Mouse (Mus musculus) MEL (cell line): ENCODE data around the gene Ocln. TPM values are rescaled to one million over a fixed set of nuclear protein-coding genes. Genes with fewer than 3 reads are reported as not detected.
"Not testable (repeated sequence)": the region's sequence is repeated elsewhere in the genome, so short reads cannot be mapped to it uniquely, and the experiment has no call there.

Experiments used
- DNase-seq: peaks from one replicate; pipeline ENCODE4 v3.0.0; 2011; ENCODE audit warnings: low read depth, low spot score
- H3K27ac ChIP-seq: 2 replicates; pipeline ENCODE4 v1.5.1; 2012; ENCODE audit warnings: low read depth, mild to moderate bottlenecking, control low read depth, low read length, moderate library complexity; ENCODE audit not compliant: control insufficient read depth
- H3K27me3 ChIP-seq, 2 experiments: fragments of 150-350 bp in 1 of 2; sonication (generic) in 1 of 2; 2 replicates each; pipeline ENCODE4 v1.6.1; 2012; ENCODE audit warnings: low read length in 2 of 2, mild to moderate bottlenecking in 2 of 2, improper control_type of control experiment in 1 of 2, moderate library complexity in 1 of 2; ENCODE audit not compliant: insufficient read depth in 2 of 2, control insufficient read depth in 1 of 2
- H3K36me3 ChIP-seq, 2 experiments: 2 replicates each; pipeline ENCODE4 v1.6.1; 2012 to 2014; ENCODE audit warnings: low read length in 2 of 2, improper control_type of control experiment in 1 of 2, inconsistent platforms in 1 of 2, mild to moderate bottlenecking in 1 of 2; ENCODE audit not compliant: insufficient read depth in 2 of 2, control insufficient read depth in 1 of 2
- H3K4me1 ChIP-seq, 2 experiments: fragments of 150-350 bp in 1 of 2; sonication (generic) in 1 of 2; 2 replicates each; pipeline ENCODE4 v1.6.1; 2012; ENCODE audit warnings: low read length in 2 of 2, improper control_type of control experiment in 1 of 2, mild to moderate bottlenecking in 1 of 2; ENCODE audit not compliant: insufficient read depth in 2 of 2, control insufficient read depth in 1 of 2
- H3K4me3 ChIP-seq, 2 experiments: fragments of 150-350 bp in 1 of 2; sonication (generic) in 1 of 2; 2 replicates each; pipeline ENCODE4 v1.5.1; 2012; ENCODE audit warnings: low read depth in 2 of 2, low read length in 2 of 2, mild to moderate bottlenecking in 2 of 2, moderate library complexity in 2 of 2, control low read depth in 1 of 2, improper control_type of control experiment in 1 of 2; ENCODE audit not compliant: control insufficient read depth in 1 of 2, insufficient read depth in 1 of 2
- H3K79me2 ChIP-seq: 2 replicates; pipeline ENCODE4 v1.6.1; 2012; ENCODE audit warnings: mild to moderate bottlenecking, low read length, moderate library complexity; ENCODE audit not compliant: control insufficient read depth, poor library complexity, insufficient read depth
- H3K9ac ChIP-seq: 2 replicates; pipeline ENCODE4 v1.6.1; 2012; ENCODE audit warnings: low read depth, mild to moderate bottlenecking, control low read depth, low read length, moderate library complexity; ENCODE audit not compliant: control insufficient read depth, poor library complexity, severe bottlenecking
- H3K9me3 ChIP-seq: fragments of 150-350 bp; sonication (generic); replicated peaks from 2 replicates; pipeline ENCODE4 v1.6.1; 2012; ENCODE audit warnings: mild to moderate bottlenecking, low read length, improper control_type of control experiment, moderate library complexity; ENCODE audit not compliant: insufficient read depth
- CHD1 ChIP-seq: IDR thresholded peaks from 2 replicates; pipeline ENCODE4 v1.6.1; 2012; ENCODE audit warnings: low read depth, mild to moderate bottlenecking, inconsistent platforms, low read length, improper control_type of control experiment
- CHD2 ChIP-seq: IDR thresholded peaks from 2 replicates; pipeline ENCODE4 v1.6.1; 2011; ENCODE audit warnings: low read length, improper control_type of control experiment
- CTCF ChIP-seq, 3 experiments: IDR thresholded peaks in 2 of 3; conservative IDR thresholded peaks in 1 of 3; 2 replicates each; pipeline ENCODE4 v1.5.1; 2011 to 2012; ENCODE audit warnings: low read length in 3 of 3, low read depth in 2 of 3, mild to moderate bottlenecking in 2 of 3, improper control_type of control experiment in 1 of 3, inconsistent platforms in 1 of 3, mixed read lengths in 1 of 3, moderate library complexity in 1 of 3; ENCODE audit not compliant: control insufficient read depth in 1 of 3, insufficient read depth in 1 of 3, poor library complexity in 1 of 3, severe bottlenecking in 1 of 3
- E2F4 ChIP-seq: IDR thresholded peaks from 2 replicates; pipeline ENCODE4 v1.6.1; 2011; ENCODE audit warnings: low read depth, low read length, improper control_type of control experiment, borderline replicate concordance
- ELF1 ChIP-seq: IDR thresholded peaks from 2 replicates; pipeline ENCODE4 v1.6.1; 2014; ENCODE audit warnings: low read depth, mild to moderate bottlenecking, inconsistent platforms, low read length, improper control_type of control experiment, moderate library complexity
- ETS1 ChIP-seq: IDR thresholded peaks from 2 replicates; pipeline ENCODE4 v1.6.1; 2012; ENCODE audit warnings: low read depth, mild to moderate bottlenecking, inconsistent platforms, low read length, improper control_type of control experiment, moderate library complexity
- JUND ChIP-seq: IDR thresholded peaks from 2 replicates; pipeline ENCODE4 v1.6.1; 2011; ENCODE audit warnings: low read depth, mild to moderate bottlenecking, improper control_type of control experiment, low read length
- MAFK ChIP-seq: IDR thresholded peaks from 2 replicates; pipeline ENCODE4 v1.6.1; 2011; ENCODE audit warnings: low read depth, mild to moderate bottlenecking, low read length, improper control_type of control experiment, borderline replicate concordance
- MAX ChIP-seq: IDR thresholded peaks from 2 replicates; pipeline ENCODE4 v1.6.1; 2011; ENCODE audit warnings: low read length, improper control_type of control experiment
- MAZ ChIP-seq: IDR thresholded peaks from 2 replicates; pipeline ENCODE4 v1.6.1; 2012; ENCODE audit warnings: low read depth, mild to moderate bottlenecking, inconsistent platforms, low read length, improper control_type of control experiment
- MXI1 ChIP-seq: IDR thresholded peaks from 2 replicates; pipeline ENCODE4 v1.6.1; 2011; ENCODE audit warnings: mild to moderate bottlenecking, low read depth, low read length, improper control_type of control experiment
- MYC ChIP-seq: IDR thresholded peaks from 2 replicates; pipeline ENCODE4 v1.6.1; 2011; ENCODE audit warnings: low read depth, mild to moderate bottlenecking, low read length, improper control_type of control experiment, moderate library complexity
- NELFE ChIP-seq: IDR thresholded peaks from 2 replicates; pipeline ENCODE4 v1.6.1; 2011; ENCODE audit warnings: low read depth, low read length, improper control_type of control experiment
- NRF1 ChIP-seq: IDR thresholded peaks from 2 replicates; pipeline ENCODE4 v1.6.1; 2014; ENCODE audit warnings: low read depth, mild to moderate bottlenecking, inconsistent platforms, low read length, improper control_type of control experiment, moderate library complexity; ENCODE audit not compliant: poor library complexity, insufficient read depth, severe bottlenecking
- POLR2A ChIP-seq, 2 experiments: IDR thresholded peaks; 2 replicates each; pipeline ENCODE4 v1.6.1; 2011 to 2012; ENCODE audit warnings: low read length in 2 of 2, mild to moderate bottlenecking in 2 of 2, control low read depth in 1 of 2, improper control_type of control experiment in 1 of 2, low read depth in 1 of 2, moderate library complexity in 1 of 2; ENCODE audit not compliant: control insufficient read depth in 1 of 2, insufficient read depth in 1 of 2, poor library complexity in 1 of 2
- POLR2AphosphoS2 ChIP-seq: IDR thresholded peaks from 2 replicates; pipeline ENCODE4 v1.6.1; 2011; ENCODE audit warnings: low read length, improper control_type of control experiment
- SMC3 ChIP-seq: IDR thresholded peaks from 2 replicates; pipeline ENCODE4 v1.6.1; 2011; ENCODE audit warnings: low read depth, low read length, improper control_type of control experiment
- TAL1 ChIP-seq: IDR thresholded peaks from 2 replicates; pipeline ENCODE4 v1.6.1; 2012; ENCODE audit warnings: mild to moderate bottlenecking, inconsistent platforms, low read length, moderate library complexity, mixed read lengths
- USF1 ChIP-seq: IDR thresholded peaks from 2 replicates; pipeline ENCODE4 v1.6.1; 2014; ENCODE audit warnings: low read depth, mild to moderate bottlenecking, inconsistent platforms, low read length, improper control_type of control experiment, moderate library complexity
- ZC3H11A ChIP-seq: IDR thresholded peaks from 2 replicates; pipeline ENCODE4 v1.6.1; 2012; ENCODE audit warnings: low read depth, mild to moderate bottlenecking, inconsistent platforms, low read length, improper control_type of control experiment
- ZKSCAN1 ChIP-seq: IDR thresholded peaks from 2 replicates; pipeline ENCODE4 v1.6.1; 2012; ENCODE audit warnings: low read depth, mild to moderate bottlenecking, inconsistent platforms, low read length, improper control_type of control experiment, moderate library complexity
- ZMIZ1 ChIP-seq: IDR thresholded peaks from 2 replicates; pipeline ENCODE4 v1.6.1; 2012; ENCODE audit warnings: low read depth, mild to moderate bottlenecking, inconsistent platforms, low read length, improper control_type of control experiment, moderate library complexity
- ZNF384 ChIP-seq: IDR thresholded peaks from 2 replicates; pipeline ENCODE4 v1.6.1; 2012; ENCODE audit warnings: low read depth, mild to moderate bottlenecking, inconsistent platforms, low read length, improper control_type of control experiment
- polyA plus RNA-seq, 2 experiments: library from polyadenylated mRNA; stranded (reverse) in 1 of 2; unstranded in 1 of 2; fragments of >175 nt in 1 of 2; fragments of >200 nt in 1 of 2; gene quantifications; 2 replicates each; pipeline versions ENCODE4 v1.2.1 to v1.2.4; 2012; ENCODE audit warnings: low replicate concordance in 2 of 2, low read depth in 1 of 2; ENCODE audit not compliant: insufficient read length in 2 of 2, insufficient read depth in 1 of 2, missing spikeins in 1 of 2
- total RNA-seq: library from RNA; depleted of rRNA; stranded (reverse); fragments of 300-350 nt; gene quantifications from 2 replicates; pipeline ENCODE4 v1.2.3, GENCODE M21; 2012

The Ocln gene
- total and polyA plus RNA-seq, 3 experiments, result 0.31 to 0.58 TPM; not detected in 1

DNA sequence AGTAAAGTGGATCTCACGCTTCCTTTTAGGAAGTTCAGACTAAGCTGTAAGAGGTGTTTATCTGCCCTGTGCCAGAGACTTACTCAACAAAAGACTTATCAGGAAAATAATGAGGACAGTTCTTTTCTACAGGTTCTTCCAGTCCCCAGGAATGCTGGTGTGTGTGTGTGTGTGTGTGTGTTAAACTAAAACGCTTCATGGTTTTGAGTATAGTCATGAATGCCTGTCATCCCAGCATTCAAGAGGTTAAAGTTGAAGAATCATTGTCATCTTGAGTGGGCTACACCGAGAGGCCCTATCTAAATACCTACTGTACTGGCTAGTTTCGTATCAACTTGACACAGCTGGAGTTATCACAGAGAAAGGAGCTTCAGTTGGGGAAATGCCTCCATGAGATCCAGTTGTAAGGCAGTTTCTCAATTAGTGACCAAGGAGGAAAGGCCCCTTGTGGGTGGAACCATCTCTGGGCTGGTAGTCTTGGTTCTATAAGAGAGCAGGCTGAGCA, 40.6 kb downstream of the Ocln start (continued):
- TF ChIP-seq MXI1, result no peak; the same call in 1 of the 2 replicates
- TF ChIP-seq POLR2A (IDR thresholded peaks at IDR 0.05; ENCODE audit: control insufficient read depth in 1 of 2, insufficient read depth in 1 of 2, low read depth in 1 of 2, low read length in 2 of 2, poor library complexity in 1 of 2), result no peak
- TF ChIP-seq NRF1, result no peak
- TF ChIP-seq MAFK, result no peak; the same call in 1 of the 2 replicates
- no peak for TF ChIP-seq MYC
- TF ChIP-seq POLR2AphosphoS2, result no peak
- 0 out of 2 replicates have a peak, but pooled peaks have one; percentile 27 for TF ChIP-seq MAX
- TF ChIP-seq CHD1, result no peak

DNA sequence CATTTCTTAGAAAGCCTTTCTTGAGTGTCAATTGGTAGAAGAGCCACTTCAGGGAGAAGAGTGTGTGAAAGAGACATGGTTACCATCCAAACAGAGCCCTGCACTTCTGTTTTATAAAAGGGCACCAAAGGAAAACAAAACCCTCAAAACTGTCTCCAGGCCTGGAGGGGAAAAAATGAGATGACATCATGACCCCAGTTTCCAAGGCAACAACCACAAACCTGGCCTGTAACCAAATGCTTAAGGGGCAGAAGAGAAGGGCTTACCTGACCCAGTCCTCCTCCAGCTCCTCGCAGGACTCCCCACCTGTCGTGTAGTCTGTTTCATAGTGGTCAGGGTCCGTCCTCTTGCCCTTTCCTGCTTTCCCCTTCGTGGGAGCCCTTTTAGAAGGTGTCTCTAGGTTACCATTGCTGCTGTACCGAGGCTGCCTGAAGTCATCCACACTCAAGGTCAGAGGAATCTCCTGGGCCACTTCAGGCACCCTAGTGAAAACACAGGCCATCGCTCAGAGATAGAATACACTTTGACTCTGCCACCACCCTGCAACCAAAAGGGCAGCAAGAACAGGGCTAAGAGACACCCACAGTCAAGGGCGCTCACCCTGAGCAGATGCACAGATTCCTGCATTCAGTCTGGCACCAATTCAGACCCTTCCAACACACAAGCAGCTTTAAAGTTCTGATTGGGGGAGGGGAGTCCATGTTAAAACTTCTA, 41.2 kb downstream of the Ocln start:
- Histone ChIP-seq H3K36me3 (peaks cover 0 to 17% of the 10 kb centered on the region in 2 experiments; a peak in 2 of 4 replicates), H3K27me3 (no peaks in the 10 kb centered on the region), H3K27ac (peak overlapping the region; percentile 77), H3K79me2 (no peaks in the 10 kb centered on the region), H3K9me3 (no peaks in the 10 kb centered on the region), H3K4me1 (peaks cover 10 to 27% of the 10 kb centered on the region in 2 experiments), H3K9ac (no peak overlapping the region; the same call in 1 of the 2 replicates), H3K4me3 (peak overlapping the region in 1 of 2 experiments; percentile 3; a peak in 2 of 4 replicates)
- DNase-seq, result peak; percentile 61
- TF ChIP-seq ZMIZ1 (no peak), ETS1 (peak; percentile 36; the same call in 1 of the 2 replicates)

DNA sequence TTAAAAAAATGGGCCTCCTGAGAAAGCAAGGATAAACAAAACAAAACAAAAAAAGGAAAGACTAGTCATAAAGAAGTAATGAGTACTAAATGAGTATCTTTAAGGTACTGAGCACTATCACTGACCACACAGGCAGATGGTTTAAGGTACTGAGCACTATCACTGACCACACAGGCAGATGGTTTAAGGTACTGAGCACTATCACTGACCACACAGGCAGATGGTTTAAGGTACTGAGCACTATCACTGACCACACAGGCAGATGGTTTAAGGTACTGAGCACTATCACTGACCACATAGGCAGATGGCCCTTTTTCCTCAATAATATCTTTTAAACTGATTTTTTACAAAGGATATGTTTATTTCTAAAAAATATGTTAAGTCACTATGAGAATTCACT, 52.9 kb downstream of the Ocln start:
- not testable (repeated sequence) for DNase-seq

DNA sequence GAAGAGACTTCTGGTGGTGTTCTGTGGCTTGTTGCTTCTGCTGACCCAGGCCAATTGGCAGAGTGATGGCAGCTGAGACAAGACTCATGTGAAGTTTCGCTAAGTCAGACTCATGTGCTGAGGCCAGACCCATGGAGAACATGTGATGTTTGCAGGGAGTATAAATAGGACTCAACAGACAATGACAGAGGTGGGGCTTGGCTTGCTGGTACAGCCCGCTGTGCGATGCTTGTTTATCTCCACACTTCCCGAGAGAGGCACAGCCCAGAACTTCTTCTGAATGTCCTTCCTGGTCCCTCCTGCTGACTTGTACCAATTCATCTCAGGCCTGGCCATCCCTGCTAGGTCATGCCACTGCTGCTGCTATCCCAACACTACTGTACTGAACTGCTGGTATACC, 57.2 kb downstream of the Ocln start:
- DNase-seq, result no peak
- Histone ChIP-seq H3K36me3 (peaks cover 0 to 11% of the 10 kb centered on the region in 2 experiments; a peak in 2 of 4 replicates), H3K79me2 (peaks cover 12% of the 10 kb centered on the region), H3K9me3 (no peaks in the 10 kb centered on the region), H3K4me3 (no peak overlapping the region), H3K27me3 (no peaks in the 10 kb centered on the region), H3K4me1 (peaks cover 2 to 14% of the 10 kb centered on the region in 2 experiments; a peak in 3 of 4 replicates), H3K9ac (no peak overlapping the region), H3K27ac (no peak overlapping the region)
- TF ChIP-seq MAZ, result no peak
- TF ChIP-seq MYC, result no peak
- TF ChIP-seq CHD2, result no peak
- TF ChIP-seq ZNF384, result no peak
- no peak for TF ChIP-seq CTCF (IDR thresholded peaks at IDR 0.05 in 2 of 3, conservative IDR thresholded peaks at IDR 0.05 in 1 of 3; ENCODE audit: control insufficient read depth in 1 of 3, insufficient read depth in 1 of 3, low read depth in 2 of 3, low read length in 3 of 3, poor library complexity in 1 of 3, severe bottlenecking in 1 of 3)
- TF ChIP-seq ZKSCAN1, result no peak
- no peak for TF ChIP-seq JUND
- no peak for TF ChIP-seq ELF1
- TF ChIP-seq NELFE, result no peak
- TF ChIP-seq E2F4, result no peak
- no peak for TF ChIP-seq SMC3
- TF ChIP-seq USF1, result no peak
- no peak for TF ChIP-seq CHD1
- TF ChIP-seq POLR2A (IDR thresholded peaks at IDR 0.05; ENCODE audit: control insufficient read depth in 1 of 2, insufficient read depth in 1 of 2, low read depth in 1 of 2, low read length in 2 of 2, poor library complexity in 1 of 2), result no peak
- no peak for TF ChIP-seq ZC3H11A

More for the DNA sequence above, 52.9 kb downstream of the Ocln start:
- not testable (repeated sequence) for H3K27me3 ChIP-seq, H3K36me3 ChIP-seq, H3K9me3 ChIP-seq, H3K9ac ChIP-seq, H3K79me2 ChIP-seq, H3K4me1 ChIP-seq, H3K4me3 ChIP-seq, H3K27ac ChIP-seq
- TF ChIP-seq TAL1, result peak; percentile 63
